Mouse (Mus musculus) embryonic facial prominence, embryonic 11.5 days (tissue): Measurements from ENCODE around the gene Gstp3. TPM values are rescaled to one million over a fixed set of nuclear protein-coding genes. Genes with fewer than 3 reads are reported as not detected.

ENCODE experiments used
- ATAC-seq: fragments of 200-750 bp; cut with Nextera tagmentation; replicated peaks from 2 replicates; pipeline ENCODE4 v1.8.0; 2017; ENCODE audit warnings: low read depth; ENCODE audit not compliant: insufficient number of reproducible peaks, low FRiP score, low TSS enrichment
- DNase-seq: peaks from one replicate; pipeline ENCODE4 v3.0.0-alpha.2; 2015; ENCODE audit warnings: low spot score
- H3K27ac ChIP-seq: fragments of 300-500 bp; sonication (generic); replicated peaks from 2 replicates; pipeline ENCODE4 v1.5.1; 2014; ENCODE audit warnings: mild to moderate bottlenecking, low read depth, low read length, control low read depth
- H3K27me3 ChIP-seq: fragments of 300-500 bp; sonication (generic); 2 replicates; pipeline ENCODE4 v1.6.1; 2014; ENCODE audit warnings: mild to moderate bottlenecking, low read length, moderate library complexity, mixed read lengths; ENCODE audit not compliant: control insufficient read depth, insufficient read depth
- H3K36me3 ChIP-seq: fragments of 300-500 bp; sonication (generic); replicated peaks from 2 replicates; pipeline ENCODE4 v1.6.1; 2014; ENCODE audit warnings: low read depth, mild to moderate bottlenecking, low read length, moderate library complexity, mixed read lengths; ENCODE audit not compliant: control insufficient read depth, insufficient read depth
- H3K4me1 ChIP-seq: fragments of 300-500 bp; sonication (generic); 2 replicates; pipeline ENCODE4 v1.6.1; 2014; ENCODE audit warnings: low read length, mixed read lengths; ENCODE audit not compliant: control insufficient read depth, insufficient read depth
- H3K4me2 ChIP-seq: fragments of 300-500 bp; sonication (generic); 2 replicates; pipeline ENCODE4 v1.6.1; 2014; ENCODE audit warnings: low read depth, mild to moderate bottlenecking, control low read depth, low read length, moderate library complexity
- H3K4me3 ChIP-seq: fragments of 300-500 bp; sonication (generic); 2 replicates; pipeline ENCODE4 v1.5.1; 2014; ENCODE audit warnings: low read depth, low read length, control low read depth
- H3K9ac ChIP-seq: fragments of 300-500 bp; sonication (generic); replicated peaks from 2 replicates; pipeline ENCODE4 v1.6.1; 2014; ENCODE audit warnings: mild to moderate bottlenecking, control low read depth, low read length
- H3K9me3 ChIP-seq: fragments of 300-500 bp; sonication (generic); replicated peaks from 2 replicates; pipeline ENCODE4 v1.6.1; 2016; ENCODE audit warnings: mild to moderate bottlenecking, low read length, inconsistent platforms, mixed read lengths; ENCODE audit not compliant: control insufficient read depth
- WGBS: fragments of 180-500 bp; shearing (Covaris S2); extraction: QIAGEN DNeasy Blood & Tissue Kit; methylation state at CpG from one replicate; pipeline ENCODE4 v1.1.7; 2014; 5-methylcytosine and 5-hydroxymethylcytosine counted together
- polyA plus RNA-seq: library from polyadenylated mRNA; unstranded; fragments of >200 nt; fragmentation: Nextera tagmentation; extraction: Ambion mirVana; gene quantifications from 2 replicates; pipeline ENCODE4 v1.2.1, GENCODE M21; 2014

Gene Gstp3
- polyA plus RNA-seq, 1 experiment from 2014 or later: not detected

- H3K4me1 ChIP-seq: no peaks in the 10 kb centered on the region; the same call in 1 of the 2 replicates
- WGBS: 94% methylated on average over 5 of the region's 5 CpGs
- peaks cover 6% of the 10 kb centered on the region for H3K36me3 ChIP-seq
- no peak overlapping the region for H3K4me3 ChIP-seq
- no peak overlapping the region for H3K4me2 ChIP-seq
- DNase-seq: no peak
- no peak overlapping the region for H3K27ac ChIP-seq
- no peaks in the 10 kb centered on the region for H3K27me3 ChIP-seq
- H3K9ac ChIP-seq: no peak overlapping the region
- no peak for ATAC-seq
- no peaks in the 10 kb centered on the region for H3K9me3 ChIP-seq
Observed at GRCm38 (mm10) chr19:4011086-4011485, 48.3 kb downstream of the Gstp3 start.

Other genes with a start within 250 kb of the Gstp3 start
- gene Chka, start 207.8 kb downstream of the Gstp3 start, polyA plus RNA-seq: 38.1 and 46.2 TPM in 2 replicates
- gene Tcirg1, start 152.4 kb downstream of the Gstp3 start, polyA plus RNA-seq: 16.3 and 21.8 TPM in 2 replicates
- gene Ndufs8, start 146.8 kb downstream of the Gstp3 start, polyA plus RNA-seq: 248 and 267 TPM in 2 replicates
- gene Aldh3b1, start 129.8 kb downstream of the Gstp3 start, polyA plus RNA-seq: 0.49 and 1.00 TPM in 2 replicates
- gene Unc93b1, start 124.4 kb downstream of the Gstp3 start, polyA plus RNA-seq: 6.0 and 6.3 TPM in 2 replicates
- gene Aldh3b3, start 100.9 kb downstream of the Gstp3 start, polyA plus RNA-seq: not detected in 2 replicates
- gene Aldh3b2, start 87.2 kb downstream of the Gstp3 start, polyA plus RNA-seq: 1.2 and 1.6 TPM in 2 replicates
- 2.3 and 3.5 TPM in 2 replicates for gene Acy3, start 73.0 kb downstream of the Gstp3 start, polyA plus RNA-seq
- gene Tbx10, start 66.8 kb downstream of the Gstp3 start, polyA plus RNA-seq: 0.26 TPM in 1 of 2 replicates, not detected in the other
- gene Nudt8, start 59.0 kb downstream of the Gstp3 start, polyA plus RNA-seq: 24.2 and 26.6 TPM in 2 replicates
- 1.3 and 1.4 TPM in 2 replicates for gene Gm49405, start 58.9 kb downstream of the Gstp3 start, polyA plus RNA-seq
- 2.2 TPM in 2 replicates for gene Doc2g, start 56.3 kb downstream of the Gstp3 start, polyA plus RNA-seq
- gene Ndufv1, start 46.8 kb downstream of the Gstp3 start, polyA plus RNA-seq: 190 and 205 TPM in 2 replicates
- gene Gstp1, start 21.6 kb downstream of the Gstp3 start, polyA plus RNA-seq: 405 and 453 TPM in 2 replicates
- gene Gstp2, start 13.5 kb downstream of the Gstp3 start, polyA plus RNA-seq: 2.2 and 2.3 TPM in 2 replicates
- not detected in 2 replicates for gene Cabp2, start 22.0 kb upstream of the Gstp3 start, polyA plus RNA-seq
- 58.6 and 69.0 TPM in 2 replicates for gene Cdk2ap2, start 37.6 kb upstream of the Gstp3 start, polyA plus RNA-seq
- gene Pitpnm1, start 40.4 kb upstream of the Gstp3 start, polyA plus RNA-seq: 6.3 and 7.3 TPM in 2 replicates
- 68.3 and 85.1 TPM in 2 replicates for gene Aip, start 66.3 kb upstream of the Gstp3 start, polyA plus RNA-seq
- not detected in 2 replicates for gene Gpr152, start 80.2 kb upstream of the Gstp3 start, polyA plus RNA-seq
- not detected in 2 replicates for gene Cabp4, start 84.5 kb upstream of the Gstp3 start, polyA plus RNA-seq
- 108 and 122 TPM in 2 replicates for gene Coro1b, start 89.0 kb upstream of the Gstp3 start, polyA plus RNA-seq
- 0.64 and 1.3 TPM in 2 replicates for gene Ptprcap, start 94.0 kb upstream of the Gstp3 start, polyA plus RNA-seq
- gene Rps6kb2, start 103.8 kb upstream of the Gstp3 start, polyA plus RNA-seq: 42.0 and 42.3 TPM in 2 replicates
- gene Carns1, start 115.9 kb upstream of the Gstp3 start, polyA plus RNA-seq: 2.0 TPM in 2 replicates
- 0.96 and 1.4 TPM in 2 replicates for gene Tbc1d10c, start 131.7 kb upstream of the Gstp3 start, polyA plus RNA-seq
- gene Ppp1ca, start 132.5 kb upstream of the Gstp3 start, polyA plus RNA-seq: 955 and 1,002 TPM in 2 replicates
- 46.8 and 49.5 TPM in 2 replicates for gene Rad9a, start 142.1 kb upstream of the Gstp3 start, polyA plus RNA-seq
- 4.6 and 5.0 TPM in 2 replicates for gene Clcf1, start 154.7 kb upstream of the Gstp3 start, polyA plus RNA-seq
- not detected in 2 replicates for gene AC109138.7, start 154.8 kb upstream of the Gstp3 start, polyA plus RNA-seq
- gene Pold4, start 172.3 kb upstream of the Gstp3 start, polyA plus RNA-seq: 12.7 and 13.0 TPM in 2 replicates
- 2.7 and 4.8 TPM in 2 replicates for gene Ssh3, start 209.6 kb upstream of the Gstp3 start, polyA plus RNA-seq
- gene Ankrd13d, start 223.6 kb upstream of the Gstp3 start, polyA plus RNA-seq: 5.6 and 6.4 TPM in 2 replicates
- 13.5 and 18.9 TPM in 2 replicates for gene Grk2, start 246.7 kb upstream of the Gstp3 start, polyA plus RNA-seq